Mouse (Mus musculus) left cerebral cortex, adult 2 months (tissue): ENCODE results near the gene Prkab2. TPM values are rescaled to one million over a fixed set of nuclear protein-coding genes. Genes with fewer than 3 reads are reported as not detected.

Source experiments
- DNase-seq, 2 experiments: peaks; one replicate each; pipeline ENCODE4 v3.0.0; 2021 to 2022; ENCODE audit warnings: low spot score in 2 of 2, mixed read lengths in 1 of 2; ENCODE audit errors: extremely low spot score in 1 of 2
- H3K27ac ChIP-seq: fragments of 200-600 bp; 2 replicates; pipeline ENCODE4 v1.8.1; 2022
- H3K4me3 ChIP-seq: fragments of 200-600 bp; 2 replicates; pipeline ENCODE4 v1.8.1; 2022
- CTCF ChIP-seq: fragments of 200-600 bp; IDR thresholded peaks from 2 replicates; pipeline ENCODE4 v1.8.1; 2022; ENCODE audit warnings: antibody characterized with exemption, mild to moderate bottlenecking, moderate library complexity
- intact Hi-C: fragments of 180-260 bp; cut with DNase I; formaldehyde crosslinking; loops from one replicate; pipeline ENCODE4 v1.15.1; 2025
- total RNA-seq, 2 experiments: library from RNA; stranded (reverse); gene quantifications; 2 replicates each; pipeline ENCODE4 v1.2.3; 2021

The Prkab2 gene
- total RNA-seq, 2 experiments from 2014 or later: 30.0 to 32.8 TPM

- TF ChIP-seq CTCF: peak; percentile 70
- intact Hi-C loops: loop anchor here (2.0 to 10.0 kb wide), 2 partner anchors 197 to 543 kb away; partner anchors contain the start of gene Reg4
- DNase-seq: peak; percentile 66 to 82
- peak overlapping the region; percentile 53 for H3K4me3 ChIP-seq
- peak overlapping the region; percentile 76 for H3K27ac ChIP-seq
Measured at GRCm38 (mm10) chr3:97681321-97682158, 23.5 kb downstream of the Prkab2 start.

DNA sequence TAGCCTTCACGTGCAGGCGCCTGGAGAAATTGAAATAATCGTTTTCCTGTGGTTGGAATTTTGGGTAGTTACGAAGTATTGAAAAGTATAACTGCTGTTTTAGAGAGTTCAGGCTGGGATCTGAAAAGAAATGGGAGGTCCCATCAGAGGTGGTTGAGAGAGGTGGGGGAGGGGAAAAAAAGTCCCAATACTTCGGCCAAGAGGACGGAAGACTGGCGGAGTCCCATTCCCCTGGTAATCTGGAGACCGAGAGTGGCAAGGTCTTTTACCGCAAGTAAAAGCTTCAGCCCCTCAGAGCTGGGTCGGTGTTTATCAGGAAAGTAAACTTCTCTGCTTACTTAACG lies 24.1 kb downstream of the Prkab2 start:
- intact Hi-C loops: loop anchor here (10.0 kb wide), 1 partner anchor 543 kb away; the partner anchor contains the start of gene Reg4
- H3K4me3 ChIP-seq: peak overlapping the region; percentile 53
- TF ChIP-seq CTCF: no peak
- H3K27ac ChIP-seq: no peak overlapping the region; the same call in 1 of the 2 replicates
- no peak for DNase-seq

- H3K27ac ChIP-seq: no peak overlapping the region
- no peak overlapping the region for H3K4me3 ChIP-seq
- TF ChIP-seq CTCF: no peak
- intact Hi-C loops: loop anchor here (10.0 kb wide), 1 partner anchor 542 kb away; the partner anchor contains the start of gene Reg4
- no peak for DNase-seq
Measured at GRCm38 (mm10) chr3:97682576-97682975, 24.6 kb downstream of the Prkab2 start.

DNA sequence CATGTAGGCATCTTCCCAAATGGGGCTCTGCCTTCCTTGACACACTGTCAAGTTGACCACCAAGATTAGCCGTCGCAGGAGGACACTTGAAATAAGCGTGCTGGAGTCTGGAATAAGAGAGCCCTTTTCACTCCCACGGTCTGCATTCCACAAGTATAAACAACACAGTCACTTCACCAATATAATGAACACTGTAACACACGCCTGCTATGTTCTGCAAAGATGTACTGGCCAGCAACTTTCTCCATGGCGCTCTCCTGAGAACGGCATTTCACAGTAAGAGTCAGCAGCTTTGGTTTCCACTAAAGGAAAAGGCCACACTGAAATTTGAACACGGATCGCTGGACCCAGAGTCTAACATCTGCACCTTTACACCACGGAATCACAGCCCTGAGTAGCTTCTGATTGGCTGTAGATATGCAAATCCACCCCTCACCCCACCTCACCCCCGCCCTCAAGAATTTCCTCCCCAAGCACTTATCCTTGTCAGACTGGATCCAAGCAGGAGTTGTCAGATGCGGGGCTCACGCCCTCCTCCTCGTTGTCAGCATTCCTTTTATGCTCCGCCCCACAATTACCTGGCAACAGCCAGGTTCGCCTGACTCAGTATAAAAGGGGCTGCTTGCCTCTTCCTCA lies 25.7 kb downstream of the Prkab2 start:
- DNase-seq: no peak
- no peak overlapping the region for H3K4me3 ChIP-seq
- no peak for TF ChIP-seq CTCF
- H3K27ac ChIP-seq: no peak overlapping the region
- intact Hi-C loops: loop anchor here (10.0 kb wide), 1 partner anchor 541 kb away; the partner anchor contains the start of gene Reg4

GRCm38 (mm10) chr3:97686372-97687117 lies 28.6 kb downstream of the Prkab2 start:
- TF ChIP-seq CTCF: no peak; the same call in 1 of the 2 replicates
- intact Hi-C loops: loop anchor here (10.0 kb wide), 1 partner anchor 538 kb away; the partner anchor contains the start of gene Reg4
- no peak for DNase-seq
- Histone ChIP-seq H3K4me3 (no peak overlapping the region), H3K27ac (peak overlapping the region; percentile 15; the same call in 1 of the 2 replicates)

- intact Hi-C loops: loop anchor here (10.0 kb wide), 1 partner anchor 536 kb away; the partner anchor contains the start of gene Reg4
- TF ChIP-seq CTCF: no peak
Measured at GRCm38 (mm10) chr3:97689289-97689688, 31.3 kb downstream of the Prkab2 start.

DNA sequence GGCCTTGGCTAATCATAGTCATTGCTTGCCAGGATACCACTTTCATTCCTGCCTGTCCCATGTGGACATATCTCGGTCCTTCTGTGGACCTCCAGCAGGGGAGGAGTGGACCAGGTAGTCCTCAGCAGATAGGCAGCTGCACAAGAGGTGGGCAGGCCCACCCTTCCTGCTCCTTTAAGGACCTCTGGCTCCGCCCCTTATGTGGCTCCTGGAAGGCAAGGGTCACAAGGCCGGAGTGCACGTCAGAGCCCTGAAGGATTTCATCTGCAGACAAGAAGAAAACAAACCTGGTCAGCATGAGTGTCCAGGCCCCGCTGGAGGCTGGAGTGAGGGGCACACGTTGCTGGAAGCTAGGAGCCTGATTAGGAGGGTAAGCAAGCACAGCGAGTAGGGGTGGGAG lies 32.6 kb downstream of the Prkab2 start:
- TF ChIP-seq CTCF: no peak
- no peak overlapping the region for H3K4me3 ChIP-seq
- DNase-seq: no peak
- intact Hi-C loops: no loop called here
- peak overlapping the region; percentile 24 for H3K27ac ChIP-seq

More at GRCm38 (mm10) chr3:97689289-97689688, 31.3 kb downstream of the Prkab2 start:
- Histone ChIP-seq H3K27ac (no peak overlapping the region), H3K4me3 (no peak overlapping the region)
- DNase-seq: no peak

DNA sequence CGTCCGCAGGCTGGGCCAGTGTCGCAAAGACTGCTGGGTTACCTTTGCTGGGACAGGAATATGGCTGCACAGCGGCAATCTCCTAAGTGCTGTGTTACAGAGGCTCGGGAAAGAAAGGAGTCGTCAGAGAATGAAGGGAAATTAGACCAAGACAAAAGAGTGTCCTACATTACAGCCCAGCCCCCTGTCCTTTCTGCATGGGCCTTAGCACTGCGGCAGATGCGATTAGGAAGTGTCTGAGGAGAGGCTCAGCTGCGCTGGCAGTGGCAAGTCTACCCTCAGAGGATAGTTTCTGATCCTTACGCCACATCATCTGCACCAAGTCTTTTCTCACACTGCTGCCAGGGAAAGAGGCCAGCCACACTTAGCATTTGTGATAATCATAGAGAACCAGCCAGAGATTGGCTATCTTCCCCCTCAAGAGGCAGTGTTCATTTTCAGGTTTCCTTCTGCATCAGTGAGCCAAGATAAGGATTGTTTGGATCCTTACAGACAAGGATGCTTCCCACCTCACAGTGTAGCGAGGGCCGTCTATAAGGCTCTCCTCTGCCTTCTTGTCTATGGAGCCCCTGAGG lies 33.5 kb downstream of the Prkab2 start:
- intact Hi-C loops: no loop called here
- Histone ChIP-seq H3K27ac (peak overlapping the region; percentile 56; the same call in 1 of the 2 replicates), H3K4me3 (no peak overlapping the region)
- no peak for TF ChIP-seq CTCF
- DNase-seq: no peak

DNA sequence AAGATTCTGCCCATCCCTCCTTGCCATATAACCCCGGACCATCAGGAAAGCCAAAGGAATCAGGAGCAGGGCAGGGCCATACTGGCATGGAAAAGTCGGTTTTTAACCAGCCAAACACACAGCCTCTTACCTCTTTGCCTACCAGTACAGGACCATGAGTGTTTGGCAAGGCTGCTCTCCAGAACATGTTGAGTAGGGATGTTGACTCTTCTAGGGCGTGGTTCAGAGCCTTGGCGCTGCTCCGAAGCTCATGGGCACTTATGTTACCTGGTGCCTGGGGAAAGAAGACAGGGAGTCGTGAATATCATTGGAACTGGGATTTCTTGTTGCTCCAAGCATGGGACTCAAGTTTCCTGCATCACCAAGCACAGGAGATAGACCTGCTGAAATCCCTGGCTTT lies 35.8 kb downstream of the Prkab2 start:
- no peak for TF ChIP-seq CTCF
- Histone ChIP-seq H3K27ac (no peak overlapping the region), H3K4me3 (no peak overlapping the region)
- intact Hi-C loops: no loop called here
- no peak for DNase-seq

DNA sequence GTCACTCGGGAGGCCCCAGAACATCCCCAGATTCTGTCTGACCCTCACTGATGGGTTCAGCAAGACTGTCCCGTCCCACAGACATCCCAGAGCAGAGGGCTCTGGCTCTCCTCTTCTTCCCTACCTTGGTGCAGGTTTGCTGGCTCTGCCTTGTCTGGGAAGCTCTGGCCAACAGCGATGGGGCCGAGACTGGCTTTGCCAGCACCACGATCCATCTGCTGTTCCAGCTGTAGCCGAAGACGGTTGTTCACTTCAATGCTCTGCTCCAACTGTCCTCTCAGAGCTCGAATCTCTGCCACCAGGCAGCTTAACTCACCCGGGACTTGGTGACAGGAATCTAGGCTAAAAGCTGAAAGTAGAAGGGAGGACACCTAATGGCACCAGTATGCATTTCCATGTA lies 38.9 kb downstream of the Prkab2 start:
- H3K27ac ChIP-seq: no peak overlapping the region; the same call in 1 of the 2 replicates
- no peak overlapping the region for H3K4me3 ChIP-seq
- no peak for TF ChIP-seq CTCF
- intact Hi-C loops: no loop called here
- no peak for DNase-seq

GRCm38 (mm10) chr3:97697291-97697690 lies 39.3 kb downstream of the Prkab2 start:
- no peak overlapping the region for H3K27ac ChIP-seq
- no peak for DNase-seq
- intact Hi-C loops: no loop called here
- no peak overlapping the region for H3K4me3 ChIP-seq
- no peak for TF ChIP-seq CTCF
